Mouse (Mus musculus) right cerebral cortex, adult 18-20 months (tissue): ENCODE measurements around the gene Dnajc28.
"Not testable (repeated sequence)": the region's sequence is repeated elsewhere in the genome, so short reads cannot be mapped to it uniquely, and the experiment has no call there.

Source experiments
- DNase-seq: peaks from one replicate; pipeline ENCODE4 v3.0.0; 2022; ENCODE audit warnings: mixed read lengths

The Dnajc28 gene

DNA sequence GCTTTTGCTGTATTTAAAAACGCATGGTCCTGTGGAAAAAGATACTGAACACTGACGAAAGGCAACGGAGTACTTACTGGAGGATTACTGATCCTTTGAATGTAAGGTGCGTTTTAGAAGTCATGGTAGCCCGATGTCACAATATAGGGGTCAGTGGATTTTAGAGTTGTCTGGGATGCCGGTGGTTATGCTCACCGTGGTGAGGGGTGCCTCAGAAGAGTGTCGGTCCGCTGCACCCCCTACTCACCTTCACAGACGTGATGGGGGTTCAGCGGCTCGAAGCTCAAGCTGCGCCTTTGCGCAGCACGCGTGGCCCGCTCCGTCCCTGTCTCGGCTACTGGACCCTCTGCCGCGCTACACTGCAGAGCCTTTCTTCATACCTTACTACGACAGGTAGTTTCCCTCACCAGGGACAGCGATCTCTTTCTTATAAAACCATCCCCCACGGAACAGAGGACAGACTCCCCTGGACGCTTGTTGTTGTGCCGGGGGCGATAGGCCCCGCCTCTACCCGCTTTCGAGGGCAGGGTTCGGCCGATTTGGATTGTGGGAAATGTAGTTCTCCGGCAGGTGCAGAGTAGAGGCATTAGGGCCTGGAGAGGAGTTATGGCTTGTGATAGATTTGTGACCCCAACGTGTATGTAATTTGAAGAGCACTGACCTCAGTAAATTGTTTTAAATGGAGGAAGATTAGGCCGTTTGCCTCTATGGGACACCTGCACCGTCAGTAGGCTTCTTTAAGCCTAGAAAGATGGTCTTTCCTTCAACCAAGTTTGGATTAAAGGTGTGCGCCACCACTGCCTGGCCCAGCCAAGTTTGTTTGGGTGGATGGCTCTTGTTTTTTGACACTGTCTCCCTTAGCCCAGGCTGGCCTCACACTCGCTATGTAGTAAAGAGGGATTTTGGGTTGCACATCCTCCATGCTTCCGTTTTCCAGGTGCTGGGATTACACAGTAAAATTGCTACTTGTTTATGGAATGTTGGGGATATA lies at the start of gene Dnajc28:
TSS of gene Dnajc28 (minus strand) at position 516 of the 991 bp plus-strand sequence.
- peak; percentile 88 for DNase-seq

DNA sequence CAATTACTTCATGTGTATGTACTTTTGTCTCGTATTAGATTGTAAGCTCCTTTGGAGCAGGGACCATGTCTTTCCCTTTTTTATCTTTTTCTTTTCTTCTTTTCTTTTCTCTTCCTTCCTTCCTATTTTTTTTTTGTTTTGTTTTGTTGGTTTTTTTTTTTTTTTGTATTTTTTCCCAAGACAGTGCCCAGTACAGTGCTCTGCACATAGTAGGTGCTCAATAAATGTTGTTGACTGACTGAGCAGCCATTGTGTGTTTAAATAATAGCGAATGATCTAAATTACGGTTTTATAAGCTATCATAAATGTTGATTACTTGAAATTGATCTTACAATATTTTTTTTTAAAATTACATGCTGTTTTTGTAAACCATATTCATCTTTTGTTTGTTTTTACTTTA lies 45.0 kb upstream of the Dnajc28 start:
- no peak for DNase-seq

DNA sequence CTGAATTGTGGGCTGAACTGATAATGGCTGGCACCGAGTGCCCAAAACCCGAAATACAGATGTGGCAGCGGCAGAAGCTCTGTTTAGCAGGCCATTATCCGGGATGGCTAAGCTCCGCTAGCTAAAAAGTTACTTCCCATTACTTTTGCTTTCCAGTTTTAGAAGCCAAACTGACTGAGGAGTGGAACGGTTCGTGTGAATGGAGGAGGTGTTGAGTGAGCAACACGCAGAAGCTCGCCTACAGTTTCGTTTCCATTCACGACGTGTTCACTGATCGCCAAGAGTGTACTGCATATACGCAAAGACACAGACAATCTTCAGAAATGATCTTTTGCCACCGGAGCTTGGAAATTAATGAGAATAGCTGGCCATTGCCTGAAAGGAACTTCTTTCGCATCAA lies 43.5 kb upstream of the Dnajc28 start:
- DNase-seq = peak; percentile 48

DNA sequence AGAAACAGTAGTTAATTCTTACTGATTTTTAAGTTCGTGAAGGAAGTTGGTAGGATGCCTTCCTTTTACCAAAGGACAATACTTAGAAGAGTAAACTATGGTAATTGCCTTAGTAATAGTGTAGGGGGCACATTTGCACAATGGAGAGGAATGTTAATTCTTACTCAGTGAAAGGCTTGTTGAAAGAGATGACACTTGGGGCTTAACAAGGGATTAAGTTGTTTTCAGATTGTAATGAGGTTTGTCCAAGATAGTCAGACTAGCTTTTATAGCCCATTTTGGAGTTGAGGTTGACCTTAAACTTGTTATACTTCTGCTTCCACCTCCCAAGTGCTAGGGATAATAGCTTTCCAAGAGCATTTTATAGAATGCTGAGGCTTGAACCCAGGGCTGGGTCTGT lies 42.6 kb upstream of the Dnajc28 start:
- DNase-seq = no peak

DNA sequence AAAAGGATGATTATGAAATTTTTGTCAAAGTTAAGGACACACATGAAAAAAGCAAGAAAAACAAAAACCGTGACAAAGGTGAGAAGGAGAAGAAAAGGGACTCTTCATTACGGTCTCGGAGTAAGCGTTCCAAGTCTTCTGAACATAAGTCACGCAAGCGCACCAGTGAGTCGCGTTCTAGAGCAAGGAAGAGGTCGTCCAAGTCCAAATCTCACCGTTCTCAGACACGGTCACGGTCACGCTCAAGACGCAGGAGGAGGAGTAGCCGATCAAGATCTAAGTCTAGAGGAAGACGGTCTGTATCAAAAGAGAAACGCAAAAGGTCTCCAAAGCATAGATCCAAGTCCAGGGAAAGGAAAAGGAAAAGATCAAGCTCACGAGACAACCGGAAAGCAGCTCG lies 41.0 kb upstream of the Dnajc28 start:
- DNase-seq = no peak

DNA sequence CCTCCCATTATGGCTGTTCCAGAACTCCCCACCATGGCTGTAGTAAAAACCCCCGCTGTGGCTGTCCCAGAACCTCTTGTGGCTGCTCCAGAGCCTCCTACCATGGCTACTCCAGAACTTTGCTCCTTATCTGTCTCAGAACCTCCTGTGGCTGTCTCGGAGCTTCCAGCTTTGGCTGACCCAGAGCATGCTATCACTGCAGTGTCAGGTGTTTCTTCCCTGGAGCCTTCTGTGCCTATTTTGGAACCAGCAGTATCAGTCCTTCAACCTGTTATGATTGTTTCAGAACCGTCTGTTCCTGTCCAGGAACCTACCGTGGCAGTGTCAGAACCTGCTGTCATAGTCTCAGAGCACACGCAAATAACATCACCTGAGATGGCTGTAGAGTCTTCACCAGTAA lies 39.6 kb upstream of the Dnajc28 start:
- DNase-seq = no peak

DNA sequence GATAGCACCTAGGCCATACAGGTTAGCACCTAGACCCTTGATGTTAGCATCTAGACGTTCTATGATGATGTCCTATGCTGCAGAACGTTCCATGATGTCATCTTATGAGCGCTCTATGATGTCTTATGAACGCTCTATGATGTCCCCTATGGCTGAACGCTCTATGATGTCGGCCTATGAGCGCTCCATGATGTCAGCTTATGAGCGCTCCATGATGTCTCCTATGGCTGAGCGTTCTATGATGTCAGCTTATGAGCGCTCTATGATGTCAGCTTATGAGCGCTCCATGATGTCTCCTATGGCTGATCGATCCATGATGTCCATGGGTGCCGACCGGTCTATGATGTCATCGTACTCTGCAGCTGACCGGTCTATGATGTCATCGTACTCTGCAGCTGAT lies 38.5 kb upstream of the Dnajc28 start:
- no peak for DNase-seq

DNA sequence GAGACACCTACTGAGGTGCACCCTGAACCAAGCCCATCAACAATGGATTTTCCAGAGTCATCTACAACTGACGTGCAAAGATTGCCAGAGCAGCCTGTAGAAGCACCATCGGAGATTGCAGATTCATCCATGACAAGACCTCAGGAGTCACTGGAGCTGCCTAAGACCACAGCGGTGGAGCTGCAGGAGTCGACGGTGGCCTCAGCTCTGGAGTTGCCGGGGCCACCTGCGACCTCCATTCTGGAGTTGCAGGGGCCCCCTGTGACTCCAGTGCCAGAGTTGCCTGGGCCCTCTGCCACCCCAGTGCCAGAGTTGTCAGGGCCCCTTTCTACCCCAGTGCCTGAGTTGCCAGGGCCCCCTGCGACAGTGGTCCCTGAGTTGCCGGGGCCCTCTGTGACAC lies 36.5 kb upstream of the Dnajc28 start:
- no peak for DNase-seq

DNA sequence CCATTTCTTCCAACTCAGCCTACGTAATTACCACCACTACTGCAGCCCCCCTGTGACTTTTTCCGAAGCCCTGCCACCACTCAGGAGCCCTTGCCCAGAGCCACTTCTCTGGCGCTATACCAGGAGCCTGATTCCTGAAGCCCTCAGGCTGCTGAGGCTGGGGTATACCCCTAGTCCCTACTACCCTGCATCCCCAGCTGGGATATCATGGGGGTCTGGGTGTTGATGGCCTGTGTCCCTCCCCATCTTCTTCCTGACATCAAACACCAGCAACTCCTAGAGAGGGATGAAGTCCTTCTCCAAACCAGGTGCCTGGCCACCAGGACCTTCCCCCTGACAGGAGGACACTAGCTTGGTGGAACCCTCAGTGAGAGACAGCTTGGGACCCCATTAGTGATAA lies 33.4 kb upstream of the Dnajc28 start:
- no peak for DNase-seq

DNA sequence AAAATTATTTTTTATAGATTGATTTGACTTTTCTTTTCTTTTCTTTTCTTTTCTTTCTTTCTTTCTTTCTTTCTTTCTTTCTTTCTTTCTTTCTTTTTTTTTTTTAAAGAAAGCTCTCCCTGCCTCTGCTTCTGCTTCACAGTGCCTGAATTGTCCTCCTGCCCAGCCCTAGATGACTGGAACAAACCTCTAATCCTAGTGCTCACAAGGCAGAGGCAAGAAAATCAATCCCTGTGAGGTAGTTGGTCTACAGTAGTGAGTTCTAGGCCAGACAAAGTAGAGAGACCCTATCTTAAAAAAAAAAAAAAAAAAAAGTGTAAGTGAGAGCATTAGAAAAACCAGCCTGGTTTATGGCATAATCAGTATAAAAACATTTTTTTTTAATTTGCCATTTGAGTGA lies 31.0 kb upstream of the Dnajc28 start:
- DNase-seq = no peak

DNA sequence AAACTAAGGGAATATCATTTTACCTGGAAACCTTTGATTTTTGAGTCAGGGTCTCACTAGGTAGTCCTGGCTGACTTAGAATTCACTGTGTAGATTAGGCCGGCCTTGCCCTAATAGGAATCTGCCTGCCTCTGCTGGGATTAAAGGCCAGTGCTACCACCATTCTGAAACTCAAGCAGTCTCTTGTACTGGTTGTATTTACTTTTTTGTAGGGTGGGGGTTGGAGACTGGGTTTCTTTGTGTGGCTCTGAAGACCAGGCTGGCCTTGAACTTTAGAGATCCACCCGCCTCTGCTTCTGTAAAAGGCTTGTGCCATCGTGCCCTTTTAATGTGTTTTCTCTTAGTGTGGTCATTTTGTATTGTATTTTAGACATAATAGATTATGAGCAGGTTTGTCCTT lies 30.4 kb upstream of the Dnajc28 start:
- no peak for DNase-seq

DNA sequence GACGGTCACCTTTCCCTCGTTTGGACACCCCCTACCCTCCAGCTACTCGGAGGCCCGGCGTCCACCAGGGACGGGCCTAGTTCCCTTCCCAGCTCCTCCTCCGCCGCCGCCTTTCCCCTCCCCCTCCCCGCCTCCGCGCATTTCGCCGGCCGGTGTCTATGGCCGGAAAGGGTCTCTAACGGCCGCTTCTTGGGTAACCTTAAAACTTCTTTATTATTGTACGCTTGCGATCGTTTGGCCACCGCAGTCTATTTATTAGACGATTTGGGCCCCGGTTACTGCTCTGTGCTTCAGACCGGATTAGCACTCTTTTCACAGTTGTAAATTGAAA lies 29.4 kb upstream of the Dnajc28 start:
- peak; percentile 63 for DNase-seq

DNA sequence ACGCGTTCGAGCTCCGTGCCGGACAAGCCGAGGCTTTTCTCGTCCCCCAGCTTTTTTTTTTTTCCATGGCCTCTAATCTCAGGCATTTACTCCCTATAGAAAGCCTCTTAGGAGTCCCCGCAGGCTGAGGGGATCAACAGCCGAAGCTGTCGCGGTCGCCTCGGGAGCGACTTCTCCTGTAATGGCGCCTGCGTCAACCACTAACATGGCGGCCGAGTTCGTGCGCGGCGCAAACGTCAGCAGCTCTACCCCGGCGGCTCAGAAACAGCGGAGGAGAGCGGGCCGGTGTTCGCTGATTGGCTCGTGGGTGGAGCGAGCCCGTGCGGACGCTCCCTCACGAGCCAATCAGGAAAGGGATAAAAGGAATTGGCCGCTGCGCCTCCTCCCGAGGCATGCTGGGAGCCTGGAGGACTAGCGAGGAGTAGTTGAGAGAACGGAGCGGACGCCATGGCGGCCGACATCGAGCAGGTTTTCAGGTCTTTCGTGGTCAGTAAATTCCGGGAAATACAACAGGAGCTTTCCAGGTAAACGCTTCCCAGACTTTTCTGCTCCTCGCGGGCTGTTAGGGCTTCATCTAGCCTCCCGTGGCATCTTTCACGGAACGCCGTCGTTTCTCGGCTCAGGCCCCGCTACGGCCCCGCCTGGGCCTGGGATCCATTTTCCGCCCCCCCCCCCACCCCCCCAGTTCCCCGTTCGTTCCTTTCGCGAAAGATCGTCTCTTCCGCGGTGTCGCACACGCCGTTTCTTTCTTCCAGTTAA lies 28.8 kb upstream of the Dnajc28 start, which contains the start of gene Son:
TSS of gene Son (plus strand) at position 46 of the 759 bp plus-strand sequence.
- DNase-seq = peak; percentile 99

DNA sequence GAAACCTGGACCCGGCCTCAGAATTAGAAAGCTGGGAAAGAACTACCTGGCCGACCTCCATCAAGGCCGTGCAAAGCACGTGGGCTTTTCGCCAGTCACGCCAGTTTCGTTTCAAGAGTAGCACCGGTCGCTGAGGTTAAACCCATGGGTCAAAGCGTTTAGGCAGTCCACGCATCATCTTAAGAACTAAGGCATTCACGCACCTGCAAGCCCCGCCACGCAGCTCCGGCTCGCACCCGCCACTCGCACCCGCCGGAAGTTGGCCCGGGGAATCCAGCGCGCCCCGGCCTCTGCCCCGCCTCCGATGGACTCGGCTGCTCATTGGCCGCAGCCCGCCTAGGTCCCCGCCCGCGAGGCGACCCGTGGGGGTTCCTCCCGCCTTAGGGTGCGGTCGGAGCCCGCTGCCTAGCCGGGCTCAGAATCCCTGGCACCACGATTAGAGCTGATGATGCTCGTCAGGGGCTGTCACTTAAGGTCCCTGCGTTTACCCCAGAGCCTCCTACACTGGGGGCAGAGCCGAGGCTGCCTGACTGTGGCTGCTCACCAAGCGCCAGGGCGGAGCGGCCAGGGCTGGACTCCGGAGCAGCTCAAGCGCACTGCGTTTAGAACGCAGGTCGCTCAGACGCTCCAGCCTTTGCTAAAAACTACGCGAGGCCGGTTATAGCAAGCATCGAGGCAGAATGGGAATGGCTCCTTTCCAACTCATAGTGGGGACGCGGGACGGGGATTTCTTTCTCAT lies 28.0 kb upstream of the Dnajc28 start, which contains the start of gene Gart:
TSS of gene Gart (minus strand) at position 272 of the 739 bp plus-strand sequence.
- DNase-seq = peak; percentile 96

DNA sequence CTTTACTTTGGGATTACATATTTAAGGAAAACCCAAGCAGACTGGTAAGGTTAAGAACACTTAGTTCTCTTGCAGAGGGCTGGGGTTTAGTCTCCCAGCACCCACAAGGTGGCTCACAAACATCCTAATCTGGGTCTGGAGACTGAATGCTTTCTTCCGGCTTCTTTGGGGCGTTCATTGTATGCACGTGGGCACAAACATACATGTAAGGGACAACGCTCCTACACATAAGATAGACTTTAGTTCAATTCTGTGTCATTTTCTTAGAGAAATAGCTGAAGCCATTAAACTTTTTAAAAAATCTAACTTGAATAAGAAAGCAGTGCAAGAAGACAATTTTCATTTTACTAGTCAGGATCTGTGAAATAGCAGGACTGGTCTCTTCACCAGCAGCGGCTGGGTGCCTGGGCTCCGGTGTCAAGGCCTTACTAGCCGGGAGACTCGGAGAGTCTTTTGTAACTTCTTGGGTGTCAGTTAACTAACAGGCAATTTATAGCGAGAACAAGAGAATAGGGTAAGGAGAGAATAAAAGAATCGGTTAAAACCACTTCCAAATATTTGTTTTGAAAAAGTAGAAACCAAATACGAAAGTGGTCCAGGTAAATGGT lies 27.3 kb upstream of the Dnajc28 start:
- DNase-seq = no peak

DNA sequence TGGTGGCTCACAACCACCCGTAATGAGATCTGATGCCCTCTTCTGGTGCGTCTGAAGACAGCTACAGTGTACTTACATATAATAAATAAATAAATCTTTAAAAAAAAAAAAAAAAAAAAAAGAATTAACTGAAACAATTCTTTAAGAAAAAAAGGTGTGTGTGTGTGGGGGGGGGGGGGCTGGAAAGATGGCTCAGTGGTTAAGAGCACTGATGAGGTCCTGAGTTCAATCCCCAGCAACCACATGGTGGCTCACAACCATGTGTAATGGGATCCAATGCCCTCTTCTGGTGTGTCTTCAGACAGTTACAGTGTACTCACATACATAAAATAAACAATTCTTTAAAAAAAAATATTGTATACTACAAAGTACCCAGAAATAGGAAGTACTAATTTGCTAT lies 26.6 kb upstream of the Dnajc28 start:
- DNase-seq = not testable (repeated sequence)

DNA sequence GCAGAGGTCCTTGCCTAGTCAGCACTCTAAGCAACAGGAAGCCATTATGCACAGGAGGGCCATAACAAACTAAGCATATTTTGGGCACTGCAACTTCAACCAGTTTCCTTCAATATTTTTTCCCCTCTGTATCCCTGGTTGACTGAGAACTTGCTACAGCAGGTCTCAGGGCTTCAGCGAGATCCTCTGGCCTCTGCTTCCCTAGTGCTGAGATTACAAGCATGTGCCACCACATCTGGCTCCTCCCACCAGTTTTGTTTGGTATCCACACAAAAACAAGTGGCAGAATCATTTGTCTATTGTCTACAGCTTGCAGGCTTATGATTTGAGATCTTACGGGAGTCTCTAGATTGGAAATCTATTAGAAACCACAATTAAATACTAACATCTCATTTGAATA lies 26.1 kb upstream of the Dnajc28 start:
- DNase-seq = no peak

DNA sequence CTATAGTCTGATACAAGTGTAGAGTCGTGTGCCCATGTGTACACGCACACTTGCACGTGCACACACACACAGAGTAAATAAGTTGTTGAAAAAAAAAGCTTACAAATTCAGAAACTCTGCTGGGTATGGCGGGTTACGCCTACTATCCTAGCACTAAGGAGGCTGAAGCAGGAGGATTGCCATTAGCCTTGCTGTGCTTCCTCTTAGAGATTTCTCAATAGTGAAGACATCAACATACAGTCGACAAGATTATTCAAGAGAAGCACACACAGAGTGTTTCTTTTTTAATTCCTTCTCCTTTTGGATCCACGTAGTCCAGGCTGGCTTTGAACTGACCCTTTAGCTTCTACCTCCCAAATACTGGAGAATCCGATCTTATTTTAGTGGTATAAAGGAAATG lies 21.3 kb upstream of the Dnajc28 start:
- no peak for DNase-seq

DNA sequence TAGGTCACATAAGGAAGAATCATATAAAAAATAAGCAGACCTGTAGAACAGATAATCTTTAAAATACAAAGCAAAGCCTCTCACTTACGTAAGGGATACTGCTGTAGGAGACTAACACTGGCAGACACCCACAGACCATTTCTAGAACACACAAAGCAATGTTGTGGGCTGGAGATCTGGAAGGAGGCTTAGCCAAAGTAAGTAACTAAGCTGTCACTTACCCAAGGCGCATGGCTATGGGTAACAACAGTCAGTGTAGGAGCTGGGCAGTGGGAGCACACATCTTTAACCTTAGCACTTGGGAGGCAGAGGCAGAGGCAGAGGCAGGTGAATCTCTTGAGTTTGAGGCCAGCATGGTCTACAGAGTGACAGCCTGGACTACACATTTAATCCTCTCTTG lies 20.8 kb upstream of the Dnajc28 start:
- peak; percentile 60 for DNase-seq

DNA sequence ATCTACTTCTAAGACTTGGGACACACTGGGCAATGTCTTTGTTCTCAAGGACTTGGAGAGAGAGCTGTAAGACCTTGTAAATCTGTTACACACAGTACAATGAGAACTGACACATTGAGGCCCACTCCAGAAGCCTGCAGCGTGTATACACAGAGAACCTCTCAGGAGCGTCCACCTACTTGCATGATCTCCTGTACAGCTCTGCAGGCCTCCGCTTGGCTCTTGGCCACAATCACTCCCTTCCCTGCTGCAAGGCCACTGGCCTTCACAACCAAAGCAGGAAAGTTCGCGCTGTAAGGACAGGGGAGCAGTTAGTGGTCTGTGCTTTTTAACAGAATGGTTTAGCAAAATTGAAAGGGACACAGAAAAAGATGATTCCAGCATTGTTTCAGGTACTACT lies 20.3 kb upstream of the Dnajc28 start:
- DNase-seq = no peak

DNA sequence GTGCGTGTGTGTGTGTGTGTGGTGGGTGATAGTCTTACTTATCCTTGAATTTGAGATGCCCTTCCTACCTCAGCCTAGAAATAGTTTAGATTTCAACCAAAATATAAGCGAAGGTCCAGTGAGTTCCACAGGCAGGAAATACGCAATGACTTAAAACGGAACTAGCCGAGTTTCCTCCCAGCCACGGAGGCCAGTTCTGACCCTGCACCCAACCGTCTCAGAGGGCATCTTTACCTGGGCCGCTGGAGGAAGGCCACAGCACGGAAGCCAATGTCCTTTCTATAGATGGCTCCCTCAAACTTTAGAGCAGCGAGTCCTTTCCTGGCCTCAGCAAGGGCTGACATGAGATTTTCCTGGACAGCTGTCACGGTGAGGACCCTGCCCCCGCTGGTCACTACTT lies 14.8 kb upstream of the Dnajc28 start:
- DNase-seq = no peak

DNA sequence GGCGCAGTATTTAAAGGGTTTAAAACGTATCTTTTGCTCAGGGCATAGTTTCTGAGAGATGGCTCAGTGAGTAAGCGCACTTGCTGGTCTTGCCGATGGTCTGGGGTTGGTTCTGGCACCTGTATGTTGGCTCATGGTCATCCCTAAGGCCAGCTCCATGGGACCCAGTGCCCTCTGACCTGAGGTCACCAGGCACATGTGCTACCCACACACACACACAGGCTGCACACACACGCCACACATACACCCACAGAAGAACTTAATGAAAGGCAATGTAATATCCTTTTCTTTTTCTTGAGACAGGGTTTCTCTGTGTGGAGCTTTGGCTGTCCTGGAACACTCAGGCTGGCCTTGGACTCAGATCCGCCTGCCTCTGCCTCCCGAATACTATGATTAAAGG lies 14.1 kb upstream of the Dnajc28 start:
- no peak for DNase-seq

DNA sequence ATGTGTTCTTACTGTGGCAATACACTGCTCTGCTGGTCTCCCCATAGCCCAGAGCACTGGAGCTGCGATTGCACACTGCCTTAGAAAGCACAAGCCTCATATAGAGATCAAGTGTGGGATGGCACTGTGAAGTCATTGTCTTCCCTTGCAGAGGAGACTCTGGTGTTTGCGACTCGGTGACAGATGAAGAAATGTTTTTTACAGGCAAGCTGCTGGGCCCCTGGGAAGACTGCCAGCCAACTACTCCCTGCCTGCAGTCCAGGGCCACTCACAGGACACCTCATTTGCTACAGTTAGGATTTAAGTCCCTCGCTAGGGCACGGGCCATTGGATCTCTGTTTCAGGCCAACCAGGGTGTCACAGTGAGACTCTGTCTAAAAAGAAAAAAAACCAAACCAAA lies 13.6 kb upstream of the Dnajc28 start:
- no peak for DNase-seq
